Mouse (Mus musculus) ES-CJ7 (cell line): ENCODE results near the gene Phactr4.
A peak's percentile ranks its signal among the peaks of the same experiment; 100 is the strongest.

ENCODE experiments used
- DNase-seq: peaks from one replicate; pipeline ENCODE4 v3.0.0; 2011; ENCODE audit warnings: low read depth, low spot score

Gene Phactr4

DNA sequence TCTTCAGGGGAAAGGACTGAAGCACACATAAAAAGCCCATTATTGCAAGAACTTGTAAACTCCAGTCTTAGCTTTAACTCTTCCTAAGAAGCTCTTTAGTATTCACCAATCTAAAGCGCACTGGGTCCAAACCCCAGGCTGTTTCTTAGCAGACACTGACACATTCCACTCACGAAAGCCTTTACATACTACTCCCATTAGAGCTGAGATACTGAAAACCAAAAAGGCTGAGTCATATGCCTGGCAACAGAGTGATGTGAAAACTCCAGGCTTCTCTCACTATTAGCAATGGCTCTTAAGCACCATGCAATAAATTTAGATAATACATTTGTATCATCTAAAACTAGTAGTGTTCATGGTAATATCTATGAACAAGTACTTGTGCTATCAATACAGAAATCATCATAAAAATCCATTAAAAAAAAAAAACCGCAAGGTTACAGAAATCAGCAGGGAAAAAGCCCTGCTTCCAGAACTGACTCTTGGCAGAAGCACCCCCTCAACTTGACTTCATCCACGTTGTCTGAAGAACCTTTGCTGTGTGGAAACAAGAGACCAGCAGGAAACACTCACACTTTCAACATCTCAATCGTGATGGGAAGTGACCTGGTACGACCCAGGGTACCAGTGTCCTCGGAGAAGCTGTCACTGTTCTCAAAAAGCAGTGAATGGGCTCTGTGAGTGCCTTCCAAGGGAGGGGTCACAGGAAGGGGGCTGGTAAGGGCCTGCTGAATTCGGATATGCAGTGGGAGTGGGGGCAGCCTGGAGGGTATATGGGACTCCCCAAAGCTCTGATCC, 52.1 kb downstream of the Phactr4 start:
- DNase-seq: no peak

DNA sequence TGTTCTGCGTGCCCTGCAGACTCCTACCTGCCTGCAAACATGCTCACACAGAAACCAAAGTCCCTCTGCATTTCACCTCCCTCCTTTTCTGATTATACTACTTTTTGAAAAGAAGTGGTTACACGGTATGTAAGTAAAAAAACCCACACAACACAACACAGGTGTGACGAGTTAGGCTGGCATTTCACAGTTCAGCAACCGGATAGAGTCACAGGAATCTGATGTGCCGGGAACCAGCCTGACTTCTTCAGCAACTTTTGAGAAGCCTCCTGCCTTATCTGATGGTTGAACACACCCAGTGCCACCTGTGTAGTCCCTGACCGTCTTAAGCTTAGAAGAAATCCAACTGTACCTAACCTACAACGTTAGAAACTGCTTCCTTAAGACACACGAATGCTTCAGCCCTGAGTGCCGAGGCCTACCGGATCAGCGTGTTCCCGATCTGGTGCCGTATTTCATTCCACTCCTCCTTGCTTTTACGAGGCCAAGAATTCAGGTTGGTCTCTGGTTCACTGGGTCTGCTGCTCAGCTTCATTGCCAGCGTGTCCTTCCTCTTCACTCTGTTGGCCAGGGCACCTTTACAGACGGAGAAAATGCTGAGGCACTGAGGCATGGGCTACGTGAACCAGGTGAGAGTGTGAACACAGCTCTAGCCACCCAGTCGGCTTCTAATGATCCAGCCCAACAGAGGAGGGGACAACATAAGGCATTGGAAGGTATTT, 54.6 kb downstream of the Phactr4 start:
- DNase-seq: no peak

DNA sequence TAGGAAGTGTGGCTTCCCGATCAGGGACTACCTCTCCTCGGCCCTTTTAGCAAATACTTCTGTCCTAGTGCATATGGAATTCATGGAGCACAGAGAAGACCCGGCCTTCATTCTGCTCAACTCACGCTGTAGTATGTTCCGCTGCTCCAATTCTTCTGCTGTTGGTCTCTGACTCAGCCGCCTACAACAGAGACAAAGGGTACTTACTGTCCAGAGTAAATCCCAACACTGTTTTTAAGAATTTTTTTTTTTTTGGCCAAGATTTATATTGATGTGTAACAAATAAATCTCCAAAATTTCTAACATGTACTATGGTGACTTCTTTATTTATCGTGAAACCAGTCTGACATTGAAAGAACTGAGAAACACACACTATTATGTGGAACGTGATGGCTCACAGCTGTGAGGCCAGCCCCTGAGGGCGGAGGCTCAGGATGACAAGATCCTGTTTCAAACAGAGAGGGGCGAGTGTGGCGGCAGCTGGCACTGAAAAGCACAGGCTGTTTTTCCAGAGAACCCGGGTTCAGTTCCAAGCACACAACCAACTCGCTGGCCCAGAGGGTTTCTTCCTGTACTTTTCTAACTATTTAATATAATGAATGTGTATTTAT, 56.7 kb downstream of the Phactr4 start:
- no peak for DNase-seq

DNA sequence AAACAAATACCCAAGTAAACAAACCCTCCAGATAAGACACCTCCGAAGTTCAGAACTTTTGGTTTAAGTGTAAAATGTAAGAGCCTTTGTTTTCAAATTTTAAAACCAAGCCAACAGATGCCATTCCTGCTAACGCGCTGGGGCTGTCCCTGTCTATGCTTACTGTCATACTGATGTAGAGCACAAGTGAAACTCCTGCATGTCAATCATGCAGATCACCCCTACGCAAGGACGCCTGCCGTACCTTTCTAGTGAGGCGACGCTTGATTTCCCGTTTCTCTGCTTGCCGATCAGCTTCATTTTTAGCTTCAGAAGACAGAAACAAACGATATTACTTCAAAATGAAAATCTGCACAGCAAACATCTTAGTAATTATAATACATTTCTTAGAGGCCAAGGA, 58.8 kb downstream of the Phactr4 start:
- DNase-seq: no peak

DNA sequence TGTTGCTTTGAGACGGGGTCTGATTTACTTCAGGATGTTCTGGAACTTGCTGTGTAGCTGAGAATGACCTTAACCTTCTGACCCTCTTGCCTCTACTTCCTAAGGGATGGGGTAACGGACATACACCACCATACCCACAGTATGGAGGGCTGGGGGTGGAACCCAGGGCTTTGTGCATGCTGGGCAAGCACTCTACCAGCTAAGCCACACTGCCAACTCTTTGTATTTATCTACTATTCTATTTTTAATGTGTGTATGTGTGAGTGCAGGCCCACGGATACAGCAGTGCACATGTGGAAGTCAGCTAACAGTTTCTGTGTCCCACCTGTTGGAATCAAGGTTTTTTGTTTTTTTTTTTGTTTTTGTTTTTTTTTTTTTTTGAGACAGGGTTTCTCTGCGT, 62.8 kb downstream of the Phactr4 start:
- DNase-seq: no peak

DNA sequence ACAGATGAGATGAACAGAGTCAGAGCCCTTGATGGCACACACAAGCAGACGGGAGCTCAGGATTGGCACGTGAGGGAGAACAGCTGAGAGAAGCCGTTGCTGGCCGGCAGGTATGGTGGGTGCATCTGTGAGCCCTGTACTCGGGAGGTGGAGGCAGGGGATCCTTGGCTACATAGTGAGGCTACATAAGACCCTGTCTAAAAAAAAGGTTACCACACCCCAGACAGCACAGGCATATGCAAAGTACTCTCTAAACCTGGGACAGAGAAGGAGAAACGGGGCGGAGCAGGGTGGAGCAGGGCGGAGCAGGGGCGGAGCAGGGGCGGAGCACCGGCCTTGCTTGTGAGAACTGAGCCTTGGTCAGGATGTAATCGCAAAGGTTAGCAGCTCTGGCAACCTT, 66.1 kb downstream of the Phactr4 start:
- peak; percentile 80 for DNase-seq

DNA sequence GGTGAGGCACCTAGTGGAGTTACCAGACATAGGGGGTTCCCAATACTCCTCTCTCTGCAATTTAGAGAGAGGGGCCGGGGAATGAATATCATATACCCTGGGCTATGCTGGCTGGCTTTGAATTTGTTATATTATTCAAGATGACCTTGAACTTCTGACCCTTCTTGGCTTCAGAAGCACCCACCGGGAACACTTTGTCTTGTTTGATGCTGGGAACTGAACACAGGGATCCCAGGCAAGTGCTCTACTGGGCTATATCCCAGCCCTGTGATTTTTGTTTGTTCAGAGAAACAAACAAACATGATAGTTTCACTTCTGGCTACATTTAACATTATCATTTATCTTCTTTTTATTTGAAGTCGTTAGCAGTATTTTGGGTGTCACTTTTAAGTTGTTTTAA, 66.9 kb downstream of the Phactr4 start:
- peak; percentile 48 for DNase-seq

DNA sequence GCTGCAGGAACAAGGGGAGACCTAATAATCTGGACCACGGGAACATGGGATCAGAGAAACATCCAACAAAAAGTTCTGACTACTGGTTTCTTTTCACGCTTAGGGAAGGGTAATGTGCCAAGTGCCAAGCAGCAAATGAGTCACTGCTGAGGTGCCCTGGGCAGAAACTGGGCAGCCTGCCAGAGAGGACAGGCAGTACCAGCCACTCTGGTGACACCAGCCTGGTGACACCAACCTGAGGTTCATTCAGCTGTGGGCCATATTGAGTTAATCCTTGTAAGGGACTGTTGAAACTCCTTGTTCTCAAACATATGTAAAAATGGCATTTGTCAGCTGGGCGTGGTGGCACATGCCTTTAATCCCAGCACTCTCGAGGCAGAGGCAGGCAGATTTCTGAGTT, 67.7 kb downstream of the Phactr4 start:
- DNase-seq: peak; percentile 54

DNA sequence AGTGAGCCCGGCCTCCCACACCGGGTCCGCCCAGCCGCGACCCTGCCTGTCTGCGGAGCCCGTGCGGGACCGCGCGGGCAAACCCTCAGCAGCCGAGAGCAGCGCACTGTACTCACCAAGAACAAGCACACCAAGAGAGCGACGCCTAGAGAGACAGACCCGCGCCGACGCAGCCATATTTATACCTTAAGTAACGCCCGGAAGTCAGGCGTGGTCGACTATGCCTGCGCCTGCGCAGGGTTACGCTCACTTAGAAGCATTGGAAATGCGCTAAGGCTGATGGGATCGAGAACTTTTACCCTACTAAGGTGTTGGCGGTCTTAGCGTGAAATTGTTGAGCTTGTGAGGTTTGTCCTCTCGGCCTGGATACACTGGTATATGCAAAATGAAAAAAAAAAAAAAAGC, 68.8 kb downstream of the Phactr4 start, which contains the start of gene Rcc1:
Rcc1 (minus strand) TSS at position 125 of the 405 bp plus-strand sequence.
- peak; percentile 97 for DNase-seq

DNA sequence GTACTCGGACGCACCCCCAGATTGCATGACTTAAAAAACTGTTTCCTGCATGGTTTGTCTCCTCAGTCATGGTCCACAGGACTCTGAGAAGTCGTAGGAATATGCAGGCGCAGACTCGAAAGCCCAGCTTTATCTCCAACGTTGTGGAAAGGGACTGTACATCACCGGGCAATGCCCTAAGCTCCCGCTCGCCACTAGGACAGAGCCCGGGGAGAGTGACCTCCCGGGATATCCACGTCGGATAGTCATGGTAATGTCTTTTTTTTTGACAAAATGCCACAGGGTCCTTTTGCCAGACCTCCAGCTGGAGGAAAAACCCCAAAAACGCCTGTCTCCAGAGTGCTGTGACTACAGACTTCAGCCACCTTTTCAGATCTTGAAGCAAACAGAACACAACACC, 69.5 kb downstream of the Phactr4 start:
- DNase-seq: no peak

DNA sequence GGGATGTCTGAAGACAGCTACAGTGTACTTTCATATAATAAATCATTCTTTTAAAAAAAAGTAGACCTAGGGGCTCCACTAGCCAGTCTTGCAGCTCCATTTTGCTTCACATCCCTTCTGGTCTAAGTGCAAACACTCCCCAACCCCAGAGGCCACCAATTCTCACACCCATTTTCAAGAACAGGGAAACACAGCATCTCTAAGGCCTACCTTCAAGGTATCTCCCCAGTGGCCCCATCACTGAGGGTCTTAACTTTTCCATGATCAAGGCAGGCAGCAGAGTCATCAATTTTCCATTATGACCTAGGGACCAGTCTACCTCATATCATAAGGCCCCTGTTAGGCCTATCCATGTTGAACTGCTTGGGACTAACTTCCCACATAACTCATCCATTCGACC, 70.9 kb downstream of the Phactr4 start:
- DNase-seq: no peak

DNA sequence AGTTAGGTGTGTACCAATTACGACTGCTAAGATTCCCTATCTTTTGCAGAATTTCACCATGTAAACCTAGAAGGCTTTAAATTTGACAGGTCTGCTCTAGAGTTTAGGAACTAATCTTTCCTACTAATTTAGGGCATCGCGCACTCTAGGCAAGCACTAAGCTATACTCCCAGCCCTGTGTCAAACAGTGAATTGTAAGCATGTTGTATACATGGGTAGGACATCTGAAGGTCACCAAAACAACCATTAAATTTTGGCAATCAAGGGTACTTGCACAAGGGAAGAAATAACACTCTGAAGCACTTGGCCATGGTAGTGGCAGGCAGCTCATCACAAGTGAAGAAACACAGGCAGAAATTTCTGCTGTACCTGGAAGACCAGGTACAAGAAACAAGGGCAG, 71.4 kb downstream of the Phactr4 start:
- DNase-seq: peak; percentile 66

DNA sequence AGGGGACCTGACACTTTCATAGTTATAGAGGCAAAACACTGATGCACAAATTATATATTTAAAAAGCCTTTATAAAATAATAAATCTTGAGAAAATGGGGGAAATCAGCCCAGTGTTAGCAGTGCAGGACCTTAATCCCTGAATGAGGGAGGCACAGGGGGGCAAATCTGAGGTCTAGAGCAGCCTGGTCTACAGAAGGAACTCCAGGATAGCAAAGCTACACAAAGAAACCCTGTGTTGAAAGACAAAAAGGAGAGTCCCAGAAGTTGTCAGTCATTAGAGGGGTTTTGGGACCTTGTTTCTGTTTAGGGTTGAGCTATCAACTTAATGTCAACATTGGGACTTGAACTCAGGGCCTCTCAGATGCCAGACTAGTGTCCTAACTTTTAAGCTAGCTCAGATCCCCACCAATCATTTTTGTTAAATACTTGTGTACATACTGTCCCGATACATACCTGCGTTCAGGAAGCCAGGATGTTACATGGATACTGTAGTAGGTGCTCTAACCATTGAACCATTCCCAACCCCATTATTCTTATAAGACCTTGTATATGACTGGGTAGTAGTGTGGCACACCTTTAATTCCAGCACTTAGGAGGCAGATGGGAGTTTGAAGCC, 72.1 kb downstream of the Phactr4 start:
- DNase-seq: peak; percentile 85

DNA sequence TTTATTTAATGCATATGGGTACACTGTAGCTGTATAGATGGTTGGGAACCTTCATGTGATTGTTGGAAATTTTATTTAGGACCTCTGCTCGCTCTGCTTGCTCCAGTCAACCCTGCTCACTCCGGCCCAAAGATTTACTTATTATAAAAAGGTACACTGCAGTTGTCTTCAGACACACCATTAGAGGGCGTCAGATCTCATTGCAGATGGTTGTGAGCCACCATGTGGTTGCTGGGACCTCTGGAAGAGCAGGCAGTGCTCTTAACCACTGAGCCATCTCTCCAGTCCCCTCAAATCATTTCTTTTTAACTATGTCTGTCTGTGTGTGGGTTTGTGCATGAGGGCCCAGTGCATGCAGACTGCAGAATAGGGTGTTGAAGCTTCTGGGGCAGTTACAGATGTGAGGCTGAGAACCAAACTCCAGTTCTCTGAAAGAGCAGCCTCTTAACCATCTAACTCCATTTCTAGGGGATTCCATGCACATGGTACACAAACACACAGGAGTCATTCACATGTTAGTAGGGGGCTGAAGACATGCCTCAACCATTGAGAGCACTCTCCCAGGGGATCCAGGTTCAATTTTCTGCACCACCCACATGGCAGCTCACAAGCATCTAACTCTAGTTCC, 72.7 kb downstream of the Phactr4 start:
- DNase-seq: peak; percentile 75

DNA sequence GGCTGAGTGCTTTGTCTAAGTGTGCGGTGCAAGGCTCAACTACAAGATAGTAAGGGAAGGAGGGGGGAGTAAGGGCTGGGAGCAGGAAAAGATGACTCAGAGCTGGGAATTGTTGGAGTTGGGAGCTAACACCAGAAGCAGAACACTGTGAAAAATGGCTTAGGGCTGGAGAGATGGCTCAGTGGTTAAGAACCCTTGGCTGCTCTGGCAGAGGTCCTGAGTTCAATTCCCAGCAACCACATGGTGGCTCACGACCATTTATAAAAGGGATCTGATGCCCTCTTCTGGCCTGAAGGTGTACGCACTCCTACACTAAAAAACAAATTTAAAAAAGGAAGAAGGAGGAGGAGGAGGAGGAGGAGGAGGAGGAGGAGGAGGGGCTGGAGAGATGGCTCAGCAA, 75.6 kb downstream of the Phactr4 start:
- DNase-seq: peak; percentile 80

DNA sequence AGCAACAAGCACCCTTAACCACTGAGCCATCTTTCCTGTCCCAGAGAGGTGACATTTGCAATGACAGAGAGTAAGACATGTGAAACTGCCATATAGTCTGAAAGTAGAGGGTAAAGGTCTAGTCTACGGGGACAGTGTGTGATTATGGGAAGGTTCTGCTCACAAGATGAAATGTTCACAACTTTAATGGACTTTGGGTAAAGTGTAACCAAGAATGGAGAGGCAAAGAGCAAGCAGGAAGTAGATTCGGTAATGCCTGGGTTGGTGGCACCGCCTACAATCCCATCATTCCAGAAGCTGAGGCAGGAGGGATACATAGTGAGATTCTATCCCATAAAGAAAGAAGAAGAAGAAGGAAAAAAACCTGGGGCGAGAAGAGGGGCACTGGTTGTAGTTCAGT, 76.0 kb downstream of the Phactr4 start:
- DNase-seq: no peak

DNA sequence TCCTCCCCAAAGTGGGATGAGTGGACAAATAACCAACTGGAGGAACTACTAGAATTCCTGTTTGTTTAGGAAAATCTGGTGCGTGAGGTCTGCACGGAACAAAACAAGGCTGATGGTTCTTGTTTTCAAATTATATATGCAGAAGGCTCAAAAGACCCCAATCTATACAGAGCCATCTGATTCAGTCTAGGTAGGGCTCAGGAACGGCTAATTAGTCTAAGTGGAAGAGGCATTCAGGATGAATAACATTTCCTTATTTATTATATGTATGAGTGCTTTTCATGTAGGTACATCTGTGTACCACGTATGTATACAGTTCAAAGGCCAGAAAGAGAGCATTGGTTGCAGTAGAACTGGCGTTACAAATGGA, 76.5 kb downstream of the Phactr4 start:
- no peak for DNase-seq

DNA sequence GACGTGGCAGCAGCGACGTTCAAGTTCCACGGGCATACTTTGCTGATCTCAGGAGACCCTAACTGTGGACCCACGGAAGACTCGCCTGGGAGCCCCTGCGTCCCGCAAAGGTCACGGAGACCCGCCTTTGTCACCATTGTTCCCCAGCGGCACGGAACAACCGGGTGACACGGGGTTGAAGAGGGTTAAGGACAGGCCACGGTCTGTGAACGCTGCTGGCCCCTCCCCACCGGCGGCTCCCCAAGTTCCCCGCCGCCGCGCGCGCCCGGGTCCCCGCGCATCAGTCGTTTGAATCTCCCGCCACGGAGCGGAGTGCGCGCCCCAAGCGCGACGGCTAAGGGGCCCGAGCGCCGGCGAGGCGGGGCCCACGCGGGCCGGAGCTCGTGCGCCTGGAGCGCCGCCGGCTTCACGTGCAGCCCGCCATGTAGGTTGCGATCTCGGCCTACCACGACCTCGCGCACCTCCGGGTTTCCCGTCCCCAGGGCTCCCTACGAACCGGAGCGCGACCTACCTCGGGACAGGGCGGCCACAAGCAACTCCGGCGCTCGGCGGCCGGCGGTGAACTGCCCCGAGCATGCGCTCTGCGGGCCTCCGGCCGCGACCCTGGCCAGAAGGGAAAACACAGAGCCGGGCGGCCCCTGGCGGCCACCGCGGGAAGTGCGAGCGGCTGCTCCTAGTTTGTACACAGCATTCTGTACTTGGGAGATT, 77.0 kb downstream of the Phactr4 start:
- peak; percentile 89 for DNase-seq

DNA sequence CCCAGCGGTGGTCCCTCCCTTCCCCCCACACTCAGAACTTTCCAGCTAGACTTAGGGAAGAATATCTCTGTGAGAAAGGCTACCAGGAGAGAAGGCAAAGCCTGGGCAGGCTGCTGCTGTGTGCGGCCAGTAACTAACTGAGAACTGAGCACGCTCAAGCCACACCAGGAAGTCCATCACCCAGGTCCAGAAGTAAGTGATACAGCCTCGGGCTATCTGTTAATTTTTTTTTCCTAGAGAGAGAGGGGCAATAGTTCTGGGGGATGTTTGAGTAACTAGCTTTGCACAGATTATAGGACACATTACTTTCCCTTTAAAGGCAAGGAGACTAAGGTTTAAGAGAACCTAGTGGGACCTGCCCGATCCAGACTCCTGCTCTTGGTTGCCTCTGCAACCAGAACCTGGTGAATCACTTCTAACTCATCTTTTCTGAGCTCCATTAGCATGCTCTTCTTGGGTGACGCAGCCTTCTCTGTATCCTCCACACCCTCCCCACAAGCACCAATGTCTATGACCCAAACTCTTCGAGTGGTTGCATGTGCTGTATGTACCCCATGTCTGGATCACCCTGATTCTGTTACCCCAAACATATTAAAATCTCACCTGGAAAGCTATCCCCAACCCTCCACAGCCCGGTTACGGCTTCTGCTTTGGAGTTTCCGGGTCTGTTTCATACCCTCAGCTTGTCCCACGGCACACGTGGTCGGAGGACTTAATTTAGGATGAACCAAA, 77.7 kb downstream of the Phactr4 start:
- peak; percentile 47 for DNase-seq

DNA sequence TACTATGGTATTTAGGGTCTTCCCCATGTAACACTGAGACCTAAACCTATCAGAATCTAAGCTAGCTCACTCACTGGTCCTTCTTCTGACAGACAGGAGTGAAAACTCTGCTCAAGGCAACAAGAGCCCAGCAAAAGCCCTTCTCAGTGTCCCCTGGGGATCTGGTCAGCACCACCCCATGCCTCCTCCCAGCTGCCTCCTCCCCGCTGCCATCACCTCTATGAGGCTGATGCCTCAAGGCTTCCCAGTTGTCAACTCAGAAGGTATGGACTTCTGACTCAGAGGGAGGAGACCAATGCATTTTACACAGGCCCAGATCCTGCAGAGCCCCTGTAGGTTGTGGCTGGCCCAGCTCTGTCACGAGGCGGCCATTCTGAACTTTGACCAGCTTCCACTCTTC, 80.8 kb downstream of the Phactr4 start:
- DNase-seq: no peak

DNA sequence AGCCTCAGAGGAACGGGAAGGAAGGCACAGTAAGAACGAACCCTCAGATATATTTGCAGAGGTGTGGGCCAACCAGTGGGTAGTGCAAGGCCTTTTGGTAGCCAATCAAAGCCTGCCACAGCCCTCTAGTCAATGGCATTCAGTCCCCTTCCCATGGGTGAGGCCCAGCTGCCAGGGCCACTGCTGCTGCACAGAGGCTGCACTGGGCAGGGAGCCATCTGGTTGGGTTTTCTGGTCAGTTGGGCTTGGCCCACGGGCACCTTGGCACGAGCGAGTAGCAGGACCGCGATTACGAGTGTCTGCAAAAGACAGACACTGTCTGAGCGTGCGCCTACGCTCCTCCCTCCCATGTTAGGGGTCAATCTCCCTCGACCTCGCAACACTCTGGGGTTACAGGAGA, 83.3 kb downstream of the Phactr4 start:
- DNase-seq: no peak
